Mouse (Mus musculus) T-helper 17 cell (primary cell): Measurements from ENCODE around the gene Upk2.

ENCODE experiments used
- in situ Hi-C, 2 experiments: fragments of 300-600 bp; cut with MboI, MseI; formaldehyde crosslinking; loops; 1 replicate in 1 of 2; 2 replicates in 1 of 2; pipeline ENCODE4 v1.15.1; 2025; ENCODE audit warnings: high pct_unique_total_duplicates in 2 of 2

Upk2 gene

GRCm38 (mm10) chr9:44411601-44412130 lies 43.1 kb downstream of the Upk2 start:
- in situ Hi-C loops: loop anchor here in 1 of 2 experiments (25.0 kb wide), 1 partner anchor 1149 kb away; no protein-coding TSS in a partner anchor

- in situ Hi-C loops: loop anchor here in 1 of 2 experiments (25.0 kb wide), 1 partner anchor 1148 kb away; no protein-coding TSS in a partner anchor
Measured at GRCm38 (mm10) chr9:44410647-44411336, 44.0 kb downstream of the Upk2 start.

DNA sequence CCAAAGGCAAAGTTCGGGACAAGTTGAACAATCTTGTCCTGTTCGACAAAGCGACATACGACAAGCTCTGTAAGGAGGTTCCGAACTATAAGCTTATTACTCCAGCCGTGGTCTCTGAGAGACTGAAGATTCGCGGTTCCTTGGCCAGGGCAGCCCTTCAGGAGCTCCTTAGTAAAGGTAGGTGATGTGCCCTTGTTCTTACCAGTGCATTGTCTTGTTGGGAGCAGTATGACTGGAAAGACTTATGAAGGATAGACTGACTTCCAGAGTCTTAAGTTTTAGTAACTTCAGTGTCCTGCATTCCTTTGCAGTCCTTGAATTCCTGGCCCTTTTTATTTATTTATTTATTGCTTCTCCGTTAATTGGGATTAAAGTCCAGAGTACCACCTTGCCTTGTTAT lies 46.1 kb downstream of the Upk2 start:
- in situ Hi-C loops: loop anchor here in 1 of 2 experiments (25.0 kb wide), 1 partner anchor 1146 kb away; no protein-coding TSS in a partner anchor

DNA sequence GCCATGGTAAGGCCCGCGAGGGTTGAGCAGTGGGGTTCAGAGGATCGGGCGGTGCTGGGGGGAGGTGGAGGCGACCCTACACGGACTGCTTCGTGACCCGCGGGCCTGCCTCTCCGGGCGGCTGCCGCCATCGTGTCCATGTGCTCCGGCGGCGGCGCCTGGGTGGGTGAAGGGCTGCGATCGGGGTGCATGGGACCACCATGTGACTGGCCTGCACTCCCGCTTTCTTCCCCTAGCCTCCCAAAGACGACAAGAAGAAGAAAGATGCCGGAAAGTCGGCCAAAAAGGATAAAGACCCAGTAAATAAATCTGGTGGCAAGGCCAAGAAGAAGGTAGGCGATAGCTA lies 47.1 kb downstream of the Upk2 start:
- in situ Hi-C loops: loop anchor here in 1 of 2 experiments (25.0 kb wide), 1 partner anchor 1145 kb away; no protein-coding TSS in a partner anchor

DNA sequence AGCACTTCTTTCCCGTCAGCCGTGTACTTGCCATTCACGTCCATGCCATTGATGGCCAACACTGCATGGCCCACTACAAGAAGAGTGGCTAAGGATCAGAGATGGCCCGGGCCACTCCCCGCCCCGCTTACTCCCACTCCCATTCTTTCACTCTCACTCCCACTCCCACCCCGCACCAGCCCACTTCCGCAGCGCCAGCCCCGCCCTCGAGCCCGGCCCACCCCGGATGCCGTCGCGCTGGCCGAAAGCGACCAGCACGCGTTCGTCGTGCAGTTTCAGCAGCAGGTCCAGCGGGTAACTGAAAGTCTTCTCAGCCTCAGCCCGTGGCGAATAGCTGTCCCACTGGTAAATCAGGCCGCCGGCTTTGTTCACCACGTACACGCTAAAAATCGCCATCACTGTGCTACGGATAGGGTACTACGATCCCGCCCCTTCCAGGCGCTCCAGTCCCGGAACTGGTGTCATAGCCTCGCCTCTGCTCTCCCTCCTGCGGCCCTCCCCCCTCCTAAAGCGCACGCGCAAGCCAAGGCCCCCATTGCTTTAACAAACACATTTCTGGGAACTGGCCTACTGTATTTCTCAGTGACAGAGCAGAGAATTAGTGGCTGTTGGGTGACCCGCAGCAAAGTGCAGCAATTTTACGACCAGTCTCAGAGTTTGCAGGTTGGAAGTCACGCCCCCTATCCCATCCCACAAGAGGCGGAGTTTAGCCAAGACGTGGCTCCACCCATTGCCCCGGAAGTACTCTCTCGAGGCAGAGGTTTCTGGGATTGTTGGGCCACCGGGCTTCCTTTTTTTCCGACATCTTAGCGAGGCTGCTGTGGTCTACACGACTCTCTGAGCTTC lies 47.6 kb downstream of the Upk2 start, which contains the start of the genes Rps25 and Trappc4:
Rps25 (plus strand) TSS at position 234 of the 846 bp plus-strand sequence.
Trappc4 (minus strand) TSS at position 695 of the 846 bp plus-strand sequence.
- in situ Hi-C loops: loop anchor here in 1 of 2 experiments (25.0 kb wide), 1 partner anchor 1145 kb away; no protein-coding TSS in a partner anchor

GRCm38 (mm10) chr9:44405011-44405410 lies 49.8 kb downstream of the Upk2 start:
- in situ Hi-C loops: loop anchor here in 1 of 2 experiments (25.0 kb wide), 1 partner anchor 1143 kb away; no protein-coding TSS in a partner anchor
